Comparison of ENCODE assay signal across 28 mouse cellular contexts in genomic region chr11:67190814-67191213, GRCm38 (mm10). TPM values are rescaled to one million over a fixed set of nuclear protein-coding genes. Genes with fewer than 3 reads are reported as not detected.
"Had no signal": no experiment of that assay in that cellular context is flagged by ENCODE, and none has a peak within 500 bp of the region (broad histone marks: within the 10 kb centered on the region; RNA-seq: fewer than 3 reads in every experiment).

No protein-coding gene starts in this region.

- H3K27ac ChIP-seq: kidney, postnatal 0 days; layer of hippocampus, adult 2 months; limb, embryonic 10.5 days; limb, embryonic 13.5 days; liver, embryonic 12.5 days; liver, embryonic 15.5 days had no signal

- DNase-seq: kidney, adult 2 months; kidney, postnatal 25 days; layer of hippocampus, adult 9-11 months; liver; lung, adult 18-20 months; lung, postnatal 14 days; lung, postnatal 4 days; midbrain, embryonic 14.5 days; thymus, adult 18-20 months; thymus, postnatal 14 days; thymus, postnatal 4 days had no signal

- H3K4me3 ChIP-seq: layer of hippocampus, adult 2 months; limb, embryonic 10.5 days; limb, embryonic 13.5 days; liver, embryonic 12.5 days; liver, embryonic 15.5 days had no signal

RNA-seq across cellular contexts. Expression of gene Myh1, which starts 9.0 kb away (rescaled TPM):
- total RNA-seq: megakaryocyte progenitor cell, adult 5-6 weeks; megakaryocyte-erythroid progenitor cell, adult 5-6 weeks had no signal
- polyA plus RNA-seq: intestine, embryonic 14.5 days; kidney, postnatal 0 days; lung, embryonic 16.5 days; midbrain, embryonic 11.5 days; small intestine, adult 2 months had no signal

RNA-seq across cellular contexts. Expression of gene Myh2, which starts 20.0 kb away (rescaled TPM):
- total RNA-seq: megakaryocyte progenitor cell, adult 5-6 weeks; megakaryocyte-erythroid progenitor cell, adult 5-6 weeks had no signal
- polyA plus RNA-seq: kidney, embryonic 14.5 days; kidney, postnatal 0 days; large intestine, adult 2 months; limb, embryonic 10.5 days; liver, embryonic 12.5 days; lung, embryonic 16.5 days; midbrain, embryonic 11.5 days; small intestine, adult 2 months; spleen, adult 2 months; testis, adult 2 months had no signal

RNA-seq across cellular contexts. Expression of gene Myh4, which starts 47.0 kb away (rescaled TPM):
- total RNA-seq: megakaryocyte progenitor cell, adult 5-6 weeks; megakaryocyte-erythroid progenitor cell, adult 5-6 weeks had no signal
- polyA plus RNA-seq: intestine, postnatal 0 days; kidney, embryonic 14.5 days; kidney, postnatal 0 days; limb, embryonic 10.5 days; liver, embryonic 12.5 days; lung, embryonic 16.5 days; midbrain, embryonic 11.5 days; small intestine, adult 2 months; spleen, adult 2 months had no signal
